Mouse (Mus musculus): ENCODE measurements around the gene Rilp.

Gene Rilp

GRCm38 (mm10) chr11:75557142-75557541, 47.2 kb downstream of the Rilp start:
- no peak for DNase-seq (ENCODE audit: low read depth, low spot score)

- peak; percentile 81 for DNase-seq (ENCODE audit: low read depth, low spot score)
Observed at GRCm38 (mm10) chr11:75558101-75558500, 48.2 kb downstream of the Rilp start.

- peak; percentile 86 for DNase-seq (ENCODE audit: low read depth, low spot score)
Observed at GRCm38 (mm10) chr11:75559870-75560504, 50.1 kb downstream of the Rilp start.

GRCm38 (mm10) chr11:75560530-75561409, 50.9 kb downstream of the Rilp start:
- peak; percentile 96 for DNase-seq (ENCODE audit: low read depth, low spot score)

- DNase-seq (ENCODE audit: low read depth, low spot score): no peak
Observed at GRCm38 (mm10) chr11:75561410-75561791, 51.5 kb downstream of the Rilp start.
